Mouse (Mus musculus): ENCODE results near the gene Gm19426. TPM values are rescaled to one million over a fixed set of nuclear protein-coding genes. Genes with fewer than 3 reads are reported as not detected.
A peak's percentile ranks its signal among the peaks of the same experiment; 100 is the strongest.

Gene Gm19426
- total RNA-seq, 2 experiments from 2014 or later, result not detected

GRCm38 (mm10) chr2:84726716-84727115 lies 16.7 kb downstream of the Gm19426 start:
- ATAC-seq (replicated peaks; ENCODE audit: poor library complexity, severe bottlenecking), result no peak

GRCm38 (mm10) chr2:84725770-84726169 lies 17.7 kb downstream of the Gm19426 start:
- ATAC-seq (replicated peaks; ENCODE audit: poor library complexity, severe bottlenecking), result no peak

- no peak for ATAC-seq (replicated peaks; ENCODE audit: poor library complexity, severe bottlenecking)
Observed at GRCm38 (mm10) chr2:84723856-84724255, 19.6 kb downstream of the Gm19426 start.

- no peak for ATAC-seq (replicated peaks; ENCODE audit: poor library complexity, severe bottlenecking)
Observed at GRCm38 (mm10) chr2:84721182-84721581, 22.3 kb downstream of the Gm19426 start.

GRCm38 (mm10) chr2:84720718-84721117 lies 22.7 kb downstream of the Gm19426 start:
- ATAC-seq (replicated peaks; ENCODE audit: poor library complexity, severe bottlenecking), result no peak

- ATAC-seq (replicated peaks; ENCODE audit: poor library complexity, severe bottlenecking), result no peak
Observed at GRCm38 (mm10) chr2:84717357-84717756, 26.1 kb downstream of the Gm19426 start.

- ATAC-seq (replicated peaks; ENCODE audit: poor library complexity, severe bottlenecking), result no peak
Observed at GRCm38 (mm10) chr2:84716423-84717355, 26.8 kb downstream of the Gm19426 start.

GRCm38 (mm10) chr2:84715562-84716361 lies 27.7 kb downstream of the Gm19426 start:
- ATAC-seq (replicated peaks; ENCODE audit: poor library complexity, severe bottlenecking), result peak; percentile 80

- ATAC-seq (replicated peaks; ENCODE audit: poor library complexity, severe bottlenecking), result peak; percentile 81
Observed at GRCm38 (mm10) chr2:84714811-84715561, 28.5 kb downstream of the Gm19426 start, which contains the start of gene Zdhhc5. Gene Zdhhc5 (minus strand): TSS chr2:84715180.

GRCm38 (mm10) chr2:84714422-84714810 lies 29.0 kb downstream of the Gm19426 start:
- ATAC-seq (replicated peaks; ENCODE audit: poor library complexity, severe bottlenecking), result no peak; the same call in 1 of the 2 replicates

- no peak for ATAC-seq (replicated peaks; ENCODE audit: poor library complexity, severe bottlenecking)
Observed at GRCm38 (mm10) chr2:84711898-84712297, 31.6 kb downstream of the Gm19426 start.

GRCm38 (mm10) chr2:84707523-84707922 lies 35.9 kb downstream of the Gm19426 start:
- ATAC-seq (replicated peaks; ENCODE audit: poor library complexity, severe bottlenecking), result no peak

GRCm38 (mm10) chr2:84705295-84705694 lies 38.2 kb downstream of the Gm19426 start:
- ATAC-seq (replicated peaks; ENCODE audit: poor library complexity, severe bottlenecking), result peak; percentile 95

- no peak for ATAC-seq (replicated peaks; ENCODE audit: poor library complexity, severe bottlenecking)
Observed at GRCm38 (mm10) chr2:84704329-84704728, 39.1 kb downstream of the Gm19426 start.

- no peak for ATAC-seq (replicated peaks; ENCODE audit: poor library complexity, severe bottlenecking)
Observed at GRCm38 (mm10) chr2:84703497-84703896, 40.0 kb downstream of the Gm19426 start.

- no peak for ATAC-seq (replicated peaks; ENCODE audit: poor library complexity, severe bottlenecking)
Observed at GRCm38 (mm10) chr2:84695007-84695695, 48.3 kb downstream of the Gm19426 start.
